Mouse (Mus musculus): ENCODE data around the gene Nkapd1. TPM values are rescaled to one million over a fixed set of nuclear protein-coding genes. Genes with fewer than 3 reads are reported as not detected.
"Not testable (repeated sequence)": the region's sequence is repeated elsewhere in the genome, so short reads cannot be mapped to it uniquely, and the experiment has no call there.

Nkapd1 gene
- polyA plus RNA-seq, 1 experiment from 2014 or later = 5.8 TPM

GRCm38 (mm10) chr9:50646826-50647370 lies 29.6 kb upstream of the Nkapd1 start:
- Histone ChIP-seq H3K27ac (ENCODE audit: low read length) (no peak overlapping the region), H3K27me3 (ENCODE audit: control insufficient read depth, insufficient read depth, low read depth, low read length) (no peaks in the 10 kb centered on the region), H3K4me3 (ENCODE audit: low read depth, low read length) (no peak overlapping the region), H3K4me2 (ENCODE audit: low read depth, low read length) (no peak overlapping the region), H3K9me3 (replicated peaks; ENCODE audit: control insufficient read depth, low read length) (no peaks in the 10 kb centered on the region), H3K4me1 (ENCODE audit: control insufficient read depth, low read depth, low read length) (peaks cover 8% of the 10 kb centered on the region), H3K9ac (ENCODE audit: low read depth, low read length) (no peak overlapping the region), H3K36me3 (ENCODE audit: control insufficient read depth, insufficient read depth) (peaks cover 32% of the 10 kb centered on the region)
- ATAC-seq (ENCODE audit: low read depth) = no peak
- 78% methylated on average over 10 of the region's 10 CpGs for WGBS (ENCODE audit: insufficient replicate concordance)

DNA sequence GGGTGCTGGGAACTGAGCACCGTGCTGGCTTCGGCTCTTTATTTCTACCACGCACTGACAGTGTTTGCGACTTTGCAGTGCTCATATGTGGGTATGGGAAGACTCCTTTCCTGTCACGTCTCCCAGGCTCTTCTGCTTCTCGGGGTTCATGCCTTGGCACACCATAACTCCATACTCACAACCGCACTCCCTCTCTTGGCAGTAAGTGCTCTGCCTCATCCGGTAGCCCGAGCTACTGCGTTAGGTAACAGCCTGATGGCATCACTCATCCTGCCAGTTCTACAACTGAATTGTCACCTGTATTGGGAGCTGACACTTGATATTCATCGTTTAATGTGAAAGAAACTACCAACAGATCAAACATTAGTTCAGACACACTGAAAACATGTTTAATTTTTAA lies 17.0 kb upstream of the Nkapd1 start:
- H3K27me3 ChIP-seq (ENCODE audit: control insufficient read depth, insufficient read depth, low read depth, low read length) = no peaks in the 10 kb centered on the region
- H3K27ac ChIP-seq (ENCODE audit: low read length) = no peak overlapping the region
- no peaks in the 10 kb centered on the region for H3K4me1 ChIP-seq (ENCODE audit: control insufficient read depth, low read depth, low read length)
- peaks cover 3% of the 10 kb centered on the region; the same call in 1 of the 2 replicates for H3K36me3 ChIP-seq (ENCODE audit: control insufficient read depth, insufficient read depth)
- H3K9ac ChIP-seq (ENCODE audit: low read depth, low read length) = no peak overlapping the region
- no peaks in the 10 kb centered on the region for H3K9me3 ChIP-seq (replicated peaks; ENCODE audit: control insufficient read depth, low read length)
- 84% methylated on average over 11 of the region's 11 CpGs for WGBS (ENCODE audit: insufficient replicate concordance)
- H3K4me3 ChIP-seq (ENCODE audit: low read depth, low read length) = no peak overlapping the region
- ATAC-seq (ENCODE audit: low read depth) = no peak
- no peak overlapping the region for H3K4me2 ChIP-seq (ENCODE audit: low read depth, low read length)

DNA sequence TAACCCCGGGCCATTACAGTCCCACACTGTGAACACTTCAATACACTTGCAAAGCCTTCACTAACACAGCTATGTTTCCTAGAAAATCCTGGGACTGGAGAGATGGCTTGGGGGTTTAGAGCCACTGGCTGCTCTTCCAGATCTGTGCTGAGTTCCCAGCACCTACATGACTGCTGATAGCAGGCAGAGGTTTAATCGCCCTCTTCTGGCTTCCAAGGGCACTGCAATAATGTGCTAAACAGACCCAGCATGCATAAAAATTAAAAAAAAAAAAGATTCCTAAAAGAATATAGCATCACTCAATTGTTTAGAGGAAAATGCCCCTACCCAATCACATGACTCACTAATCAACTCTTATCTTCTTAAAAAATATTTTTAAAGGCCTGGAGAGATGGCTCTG lies 15.8 kb upstream of the Nkapd1 start:
- Histone ChIP-seq H3K4me3 (ENCODE audit: low read depth, low read length) (no peak overlapping the region), H3K4me2 (ENCODE audit: low read depth, low read length) (no peak overlapping the region), H3K9ac (ENCODE audit: low read depth, low read length) (no peak overlapping the region), H3K36me3 (ENCODE audit: control insufficient read depth, insufficient read depth) (peaks cover 3% of the 10 kb centered on the region; the same call in 1 of the 2 replicates), H3K9me3 (replicated peaks; ENCODE audit: control insufficient read depth, low read length) (no peaks in the 10 kb centered on the region), H3K4me1 (ENCODE audit: control insufficient read depth, low read depth, low read length) (no peaks in the 10 kb centered on the region), H3K27ac (ENCODE audit: low read length) (no peak overlapping the region), H3K27me3 (ENCODE audit: control insufficient read depth, insufficient read depth, low read depth, low read length) (no peaks in the 10 kb centered on the region)
- 39% methylated on average over 2 of the region's 2 CpGs for WGBS (ENCODE audit: insufficient replicate concordance)
- no peak for ATAC-seq (ENCODE audit: low read depth)

DNA sequence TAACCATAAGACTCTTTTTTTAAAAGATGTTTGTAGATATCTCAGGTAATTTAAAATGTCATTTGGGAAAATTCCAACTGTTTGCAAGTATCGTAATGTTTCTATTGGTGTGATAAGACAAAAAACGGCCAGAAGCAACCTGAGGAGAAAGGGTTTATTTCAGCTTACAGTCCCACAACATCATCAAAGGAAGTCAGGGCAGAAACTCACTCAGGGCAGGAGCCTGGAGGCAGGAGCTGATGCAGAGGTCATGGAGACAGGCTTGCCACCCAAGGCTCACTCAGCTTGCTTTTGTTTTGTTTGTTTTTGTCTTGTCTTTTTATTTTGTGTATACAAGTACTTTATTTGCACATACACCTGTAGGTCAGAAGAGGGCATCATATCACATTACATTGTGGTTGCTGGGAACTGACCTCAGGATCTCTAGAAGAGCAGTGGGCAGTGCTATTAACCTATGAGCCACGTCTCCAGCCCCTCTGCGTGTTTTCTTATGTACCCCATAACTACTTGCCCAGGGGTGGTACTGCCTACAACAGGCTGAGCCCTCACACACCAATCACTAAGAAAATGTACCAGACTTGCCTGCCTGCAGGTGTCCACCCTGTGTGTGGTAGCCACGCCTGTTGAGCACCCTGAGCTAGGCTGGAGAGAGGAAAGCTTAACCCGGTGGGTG lies 14.9 kb upstream of the Nkapd1 start:
- Histone ChIP-seq H3K27me3 (ENCODE audit: control insufficient read depth, insufficient read depth, low read depth, low read length) (no peaks in the 10 kb centered on the region), H3K36me3 (ENCODE audit: control insufficient read depth, insufficient read depth) (peaks cover under 1% of the 10 kb centered on the region; the same call in 1 of the 2 replicates), H3K27ac (ENCODE audit: low read length) (no peak overlapping the region), H3K4me2 (ENCODE audit: low read depth, low read length) (no peak overlapping the region), H3K9me3 (replicated peaks; ENCODE audit: control insufficient read depth, low read length) (no peaks in the 10 kb centered on the region), H3K9ac (ENCODE audit: low read depth, low read length) (no peak overlapping the region), H3K4me3 (ENCODE audit: low read depth, low read length) (no peak overlapping the region), H3K4me1 (ENCODE audit: control insufficient read depth, low read depth, low read length) (no peaks in the 10 kb centered on the region)
- WGBS (ENCODE audit: insufficient replicate concordance) = 68% methylated on average over 6 of the region's 6 CpGs
- ATAC-seq (ENCODE audit: low read depth) = no peak

DNA sequence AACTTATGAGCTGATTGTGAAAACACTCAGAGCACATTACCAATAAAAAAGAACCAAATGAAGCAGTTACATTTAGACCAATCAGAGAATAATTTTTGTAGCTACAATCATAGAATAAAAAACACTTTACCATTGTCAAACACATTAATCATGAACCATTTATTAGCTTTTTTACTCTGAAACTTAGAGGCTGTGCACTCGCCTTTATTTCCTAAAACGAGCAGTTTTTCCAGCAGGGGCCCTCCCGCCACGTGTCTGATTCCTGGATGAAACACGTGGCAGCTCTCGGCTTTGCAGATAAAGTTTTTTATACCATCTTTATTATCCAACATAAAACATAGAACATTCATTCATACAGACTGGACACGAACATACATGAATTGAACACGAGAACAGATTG lies 13.6 kb upstream of the Nkapd1 start:
- H3K9me3 ChIP-seq (replicated peaks; ENCODE audit: control insufficient read depth, low read length); H3K4me1 ChIP-seq (ENCODE audit: control insufficient read depth, low read depth, low read length); H3K4me3 ChIP-seq (ENCODE audit: low read depth, low read length); H3K36me3 ChIP-seq (ENCODE audit: control insufficient read depth, insufficient read depth); H3K9ac ChIP-seq (ENCODE audit: low read depth, low read length); H3K27ac ChIP-seq (ENCODE audit: low read length); ATAC-seq (ENCODE audit: low read depth); H3K27me3 ChIP-seq (ENCODE audit: control insufficient read depth, insufficient read depth, low read depth, low read length); H3K4me2 ChIP-seq (ENCODE audit: low read depth, low read length): not testable (repeated sequence)
- WGBS (ENCODE audit: insufficient replicate concordance) = 87% methylated on average over 6 of the region's 8 CpGs

DNA sequence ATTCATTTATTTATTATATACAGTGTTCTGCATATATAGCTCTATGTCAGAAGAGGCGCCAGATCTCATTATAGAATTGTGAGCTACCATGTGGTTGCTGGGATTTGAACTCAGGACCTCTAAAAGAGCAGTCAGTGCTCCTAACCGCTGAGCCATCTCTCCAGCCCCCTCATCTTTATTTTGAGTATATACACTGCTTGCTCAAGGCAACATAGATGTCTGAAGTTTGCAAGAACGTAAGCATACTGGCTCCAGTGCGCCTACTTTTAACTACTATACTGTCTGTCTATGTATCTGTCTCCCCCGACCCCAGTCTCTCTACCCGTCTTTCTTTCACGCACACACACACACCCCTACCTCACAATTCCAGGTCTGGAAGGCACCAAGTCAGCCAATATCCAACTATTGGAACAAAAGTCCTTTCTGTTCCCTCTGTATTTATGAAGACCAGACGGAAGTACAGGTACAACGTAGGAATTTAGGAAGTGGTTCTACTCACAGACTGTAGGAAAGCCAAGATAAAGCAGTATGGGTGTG lies 598 bp upstream of the Nkapd1 start:
- 51% methylated on average over 9 of the region's 9 CpGs for WGBS (ENCODE audit: insufficient replicate concordance)

DNA sequence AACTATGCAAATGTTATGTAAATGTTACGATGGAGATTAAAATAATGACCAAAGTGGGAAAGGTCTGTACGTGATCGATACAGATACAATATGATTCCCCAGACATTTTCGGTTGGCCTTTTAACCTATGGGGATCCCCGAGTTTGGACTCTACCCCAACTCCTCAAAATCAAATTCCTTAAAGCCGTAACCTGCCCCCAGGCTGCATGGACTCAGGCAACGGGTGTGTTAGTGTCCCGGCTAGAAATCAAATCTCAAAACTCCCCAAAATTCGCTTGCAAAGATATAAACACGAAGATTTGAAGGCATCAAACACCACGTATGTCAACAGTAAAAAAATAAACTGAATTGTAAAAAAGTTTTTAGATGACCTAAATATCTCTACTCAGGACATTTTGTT lies 1.1 kb downstream of the Nkapd1 start:
- H3K9ac ChIP-seq (ENCODE audit: low read depth, low read length) = peak overlapping the region; percentile 95
- H3K27ac ChIP-seq (ENCODE audit: low read length) = no peak overlapping the region; the same call in 1 of the 2 replicates
- no peaks in the 10 kb centered on the region for H3K27me3 ChIP-seq (ENCODE audit: control insufficient read depth, insufficient read depth, low read depth, low read length)
- peaks cover 17% of the 10 kb centered on the region for H3K36me3 ChIP-seq (ENCODE audit: control insufficient read depth, insufficient read depth)
- 28% methylated on average over 11 of the region's 11 CpGs for WGBS (ENCODE audit: insufficient replicate concordance)
- H3K4me2 ChIP-seq (ENCODE audit: low read depth, low read length) = peak overlapping the region; percentile 79
- H3K4me3 ChIP-seq (ENCODE audit: low read depth, low read length) = peak overlapping the region; percentile 98
- no peak for ATAC-seq (ENCODE audit: low read depth)
- no peaks in the 10 kb centered on the region for H3K9me3 ChIP-seq (replicated peaks; ENCODE audit: control insufficient read depth, low read length)
- peaks cover 8% of the 10 kb centered on the region for H3K4me1 ChIP-seq (ENCODE audit: control insufficient read depth, low read depth, low read length)

More for the DNA sequence above, 598 bp upstream of the Nkapd1 start:
- H3K4me2 ChIP-seq (ENCODE audit: low read depth, low read length) = peak overlapping the region; percentile 79
- no peaks in the 10 kb centered on the region for H3K9me3 ChIP-seq (replicated peaks; ENCODE audit: control insufficient read depth, low read length)
- H3K27me3 ChIP-seq (ENCODE audit: control insufficient read depth, insufficient read depth, low read depth, low read length) = no peaks in the 10 kb centered on the region
- peak overlapping the region; percentile 98 for H3K4me3 ChIP-seq (ENCODE audit: low read depth, low read length)
- no peak for ATAC-seq (ENCODE audit: low read depth)
- H3K27ac ChIP-seq (ENCODE audit: low read length) = no peak overlapping the region
- peaks cover 8% of the 10 kb centered on the region for H3K4me1 ChIP-seq (ENCODE audit: control insufficient read depth, low read depth, low read length)
- no peak overlapping the region for H3K9ac ChIP-seq (ENCODE audit: low read depth, low read length)
- peaks cover 10% of the 10 kb centered on the region for H3K36me3 ChIP-seq (ENCODE audit: control insufficient read depth, insufficient read depth)

GRCm38 (mm10) chr9:50612115-50612514 lies 5.1 kb downstream of the Nkapd1 start:
- Histone ChIP-seq H3K36me3 (ENCODE audit: control insufficient read depth, insufficient read depth) (peaks cover 40% of the 10 kb centered on the region), H3K9ac (ENCODE audit: low read depth, low read length) (no peak overlapping the region), H3K27ac (ENCODE audit: low read length) (no peak overlapping the region), H3K4me3 (ENCODE audit: low read depth, low read length) (no peak overlapping the region), H3K4me1 (ENCODE audit: control insufficient read depth, low read depth, low read length) (peaks cover 8% of the 10 kb centered on the region), H3K4me2 (ENCODE audit: low read depth, low read length) (no peak overlapping the region), H3K27me3 (ENCODE audit: control insufficient read depth, insufficient read depth, low read depth, low read length) (no peaks in the 10 kb centered on the region), H3K9me3 (replicated peaks; ENCODE audit: control insufficient read depth, low read length) (no peaks in the 10 kb centered on the region)
- 82% methylated on average over 4 of the region's 4 CpGs for WGBS (ENCODE audit: insufficient replicate concordance)
- no peak for ATAC-seq (ENCODE audit: low read depth)

DNA sequence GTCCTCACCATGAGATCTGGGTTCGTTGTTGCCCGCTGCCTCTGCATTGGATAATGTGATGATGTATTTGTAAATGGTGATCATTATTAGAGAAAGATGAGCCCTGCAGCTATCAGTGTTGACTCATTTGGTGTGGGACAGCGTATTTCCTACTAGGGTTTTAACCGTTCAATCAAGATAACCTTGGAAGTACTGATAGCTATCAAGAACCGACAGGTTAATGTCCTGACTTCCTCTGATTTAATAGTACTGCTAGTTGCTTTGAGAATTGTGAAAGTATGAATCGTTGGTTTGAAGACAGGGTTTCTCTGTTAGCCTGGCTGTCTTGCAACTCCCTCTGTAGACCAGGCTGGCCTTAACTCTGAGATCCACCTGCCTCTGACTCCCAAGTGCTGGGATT lies 12.9 kb downstream of the Nkapd1 start:
- H3K4me3 ChIP-seq (ENCODE audit: low read depth, low read length) = peak overlapping the region; percentile 90
- peak overlapping the region; percentile 92 for H3K9ac ChIP-seq (ENCODE audit: low read depth, low read length)
- 1% methylated on average over 6 of the region's 6 CpGs for WGBS (ENCODE audit: insufficient replicate concordance)
- H3K36me3 ChIP-seq (ENCODE audit: control insufficient read depth, insufficient read depth) = peaks cover 25% of the 10 kb centered on the region
- peak overlapping the region; percentile 89 for H3K27ac ChIP-seq (ENCODE audit: low read length)
- no peaks in the 10 kb centered on the region for H3K9me3 ChIP-seq (replicated peaks; ENCODE audit: control insufficient read depth, low read length)
- peaks cover 30% of the 10 kb centered on the region for H3K4me1 ChIP-seq (ENCODE audit: control insufficient read depth, low read depth, low read length)
- ATAC-seq (ENCODE audit: low read depth) = no peak
- H3K27me3 ChIP-seq (ENCODE audit: control insufficient read depth, insufficient read depth, low read depth, low read length) = no peaks in the 10 kb centered on the region
- peak overlapping the region; percentile 93 for H3K4me2 ChIP-seq (ENCODE audit: low read depth, low read length)
